Mouse (Mus musculus): ENCODE results near the gene Nedd8. TPM values are rescaled to one million over a fixed set of nuclear protein-coding genes. Genes with fewer than 3 reads are reported as not detected.

Gene Nedd8
- 351 and 383 TPM in 2 replicates for polyA plus RNA-seq (2012; rRNA removed)

GRCm38 (mm10) chr14:55671833-55672740 is at the start of gene Nedd8, which contains the start of gene Gmpr2:
Gene Nedd8, minus strand, starts transcription at chr14:55672124.
Gene Gmpr2, plus strand, starts transcription at chr14:55671941.
- peak; percentile 96 for DNase-seq (ENCODE audit: extremely low spot score in 1 of 2, low spot score in 1 of 2)

DNA sequence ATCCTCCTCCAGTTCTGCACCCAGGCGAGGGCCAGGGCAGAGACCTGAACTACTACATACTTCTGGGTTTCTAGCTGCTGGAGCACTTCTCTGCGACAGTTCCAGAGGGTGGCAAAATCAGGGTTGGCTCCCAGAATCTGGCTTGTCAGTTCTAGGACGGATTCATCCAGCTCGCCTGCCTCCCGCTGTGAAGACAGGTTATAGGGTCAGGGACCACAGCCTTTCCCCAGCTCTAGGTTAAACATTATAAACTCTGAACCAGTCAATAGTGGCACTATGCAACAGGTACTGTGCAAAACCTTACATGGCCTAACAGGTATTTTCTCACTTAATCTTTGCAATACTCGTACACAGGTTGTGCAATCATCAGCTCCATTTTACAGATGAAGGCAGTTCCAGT is 49.2 kb upstream of the Nedd8 start:
- no peak for DNase-seq (ENCODE audit: extremely low spot score in 1 of 2, low spot score in 1 of 2)

DNA sequence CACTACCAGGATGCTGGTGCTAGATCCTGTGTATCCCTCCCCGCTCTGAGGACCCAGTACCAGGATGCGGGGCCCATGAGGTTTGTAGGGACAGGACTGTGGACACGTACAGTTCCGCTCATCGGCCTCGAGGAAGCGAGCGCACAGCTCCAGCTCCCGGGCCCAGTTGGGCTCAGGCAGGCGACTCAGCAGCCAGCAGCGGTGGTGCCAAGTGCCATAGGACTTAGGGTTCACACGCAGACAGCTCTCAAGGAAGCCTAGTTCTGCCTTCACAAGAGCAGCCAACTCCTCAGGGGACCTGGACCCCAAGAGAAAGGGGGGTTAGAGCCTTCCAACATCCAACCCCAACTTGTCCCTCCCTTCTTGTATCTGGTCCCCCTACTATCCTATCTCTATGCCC is 48.7 kb upstream of the Nedd8 start:
- no peak for DNase-seq (ENCODE audit: extremely low spot score in 1 of 2, low spot score in 1 of 2)

DNA sequence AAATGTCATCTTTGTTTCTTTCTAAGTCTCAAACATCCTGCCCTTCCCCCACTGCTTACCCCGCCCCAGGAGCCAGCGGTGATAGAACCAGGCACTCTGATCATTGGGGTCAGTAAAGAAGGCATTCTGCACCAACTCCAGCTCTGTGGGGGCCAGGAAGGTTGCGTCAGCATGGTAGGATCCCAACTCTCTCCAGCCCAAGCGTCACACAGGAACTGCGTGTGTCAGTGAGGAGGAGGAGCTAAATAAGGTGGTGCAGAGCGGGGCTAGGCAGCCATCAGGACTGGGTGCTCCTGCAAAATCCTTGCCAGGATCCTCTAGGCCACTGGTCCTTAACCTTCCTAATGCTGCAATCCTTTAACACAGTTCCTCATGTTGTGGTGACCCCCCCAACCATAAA is 47.8 kb upstream of the Nedd8 start:
- DNase-seq (ENCODE audit: extremely low spot score in 1 of 2, low spot score in 1 of 2) = no peak

- DNase-seq (ENCODE audit: extremely low spot score in 1 of 2, low spot score in 1 of 2) = no peak
These were observed 45.0 kb upstream of the Nedd8 start for GRCm38 (mm10) chr14:55716884-55717283.

DNA sequence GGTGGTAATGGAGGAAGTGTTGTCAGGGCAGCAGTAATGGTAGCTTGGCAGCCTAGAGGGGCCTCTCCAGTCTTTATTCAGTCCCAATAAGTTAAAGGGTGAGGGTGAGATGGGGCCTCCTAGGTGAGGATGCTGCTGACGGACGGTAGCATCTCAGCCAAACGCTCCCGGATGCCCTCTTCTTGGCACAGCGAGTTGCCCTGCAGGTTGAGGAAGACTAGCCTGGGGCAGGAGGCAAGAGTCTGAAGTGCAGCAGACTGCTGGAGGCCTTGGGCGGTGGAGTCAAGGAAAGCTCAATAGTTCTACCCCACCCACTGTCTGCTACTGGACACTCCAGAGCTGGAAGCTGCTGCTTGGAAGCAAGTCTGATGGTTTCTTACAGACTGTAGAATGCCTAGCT is 44.3 kb upstream of the Nedd8 start:
- DNase-seq (ENCODE audit: extremely low spot score in 1 of 2, low spot score in 1 of 2) = no peak

DNA sequence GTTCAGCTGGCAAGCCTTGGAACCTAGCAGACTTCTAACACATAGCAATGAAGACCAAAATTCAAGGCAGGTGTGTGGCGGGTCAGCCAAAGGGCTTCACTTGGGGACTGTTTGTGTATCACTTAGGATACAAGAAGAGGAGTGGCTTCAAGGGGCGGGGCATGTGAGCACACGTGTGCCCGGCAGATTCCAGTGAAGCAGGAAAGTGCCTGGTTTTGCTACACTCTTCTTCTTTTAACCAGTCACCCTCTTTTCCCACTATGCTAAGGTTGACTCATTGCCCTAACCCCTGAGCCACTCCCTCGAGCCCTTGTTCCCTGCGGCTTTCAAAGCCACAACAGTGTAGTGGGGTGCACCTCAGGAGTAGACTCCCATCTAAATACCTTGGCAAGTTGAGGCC is 43.0 kb upstream of the Nedd8 start:
- DNase-seq (ENCODE audit: extremely low spot score in 1 of 2, low spot score in 1 of 2) = no peak

DNA sequence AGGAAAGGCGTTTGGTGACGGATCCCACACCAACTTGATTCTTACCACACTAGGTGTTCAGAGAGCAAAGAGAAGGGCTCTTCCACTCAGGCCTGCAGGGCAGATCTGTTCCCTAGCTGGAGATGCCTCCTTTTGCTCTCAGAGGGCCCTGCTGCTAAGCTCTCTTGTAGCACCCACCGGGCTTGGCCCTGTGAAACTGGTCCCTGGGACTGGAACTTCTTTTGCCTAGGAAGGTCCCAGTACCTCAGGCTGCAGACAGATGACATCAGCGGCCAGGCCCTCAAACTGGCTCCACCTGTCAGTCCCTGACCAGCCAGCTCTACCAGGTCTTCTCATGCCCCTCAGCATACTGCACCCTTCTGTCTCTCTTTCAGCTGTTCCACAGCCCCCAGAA is 41.8 kb upstream of the Nedd8 start, which contains the start of gene Tgm1:
TSS of gene Tgm1 (minus strand) at position 198 of the 394 bp plus-strand sequence.
- no peak for DNase-seq (ENCODE audit: extremely low spot score in 1 of 2, low spot score in 1 of 2)

GRCm38 (mm10) chr14:55713007-55713728 is 41.2 kb upstream of the Nedd8 start:
- DNase-seq (ENCODE audit: extremely low spot score in 1 of 2, low spot score in 1 of 2) = no peak

- DNase-seq (ENCODE audit: extremely low spot score in 1 of 2, low spot score in 1 of 2) = no peak
These were observed 39.9 kb upstream of the Nedd8 start for GRCm38 (mm10) chr14:55711786-55712185.

- DNase-seq (ENCODE audit: extremely low spot score in 1 of 2, low spot score in 1 of 2) = no peak
These were observed 37.6 kb upstream of the Nedd8 start for GRCm38 (mm10) chr14:55709509-55709908.

- no peak for DNase-seq (ENCODE audit: extremely low spot score in 1 of 2, low spot score in 1 of 2)
These were observed 35.5 kb upstream of the Nedd8 start for GRCm38 (mm10) chr14:55707397-55707796.

GRCm38 (mm10) chr14:55706051-55706600 is 34.2 kb upstream of the Nedd8 start:
- no peak for DNase-seq (ENCODE audit: extremely low spot score in 1 of 2, low spot score in 1 of 2)

DNA sequence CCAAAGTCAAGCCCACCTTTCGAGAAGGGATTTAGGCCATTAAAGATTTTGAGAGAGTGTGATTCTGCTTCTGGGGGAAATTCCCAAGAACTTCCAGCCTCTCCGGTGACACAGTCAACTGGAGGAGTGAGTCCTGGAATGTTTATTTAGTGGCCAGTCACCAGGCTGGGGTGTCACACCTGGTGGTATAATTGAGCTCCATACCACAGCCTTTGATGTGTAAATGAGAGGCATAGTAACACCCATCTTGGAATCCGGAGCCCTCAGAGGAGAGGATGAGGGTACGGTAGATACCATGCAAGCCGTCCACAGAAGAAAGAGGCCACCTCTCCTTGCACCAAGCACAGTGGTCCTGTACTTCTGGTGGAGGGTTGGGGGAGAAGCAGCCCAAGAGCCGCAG is 30.8 kb upstream of the Nedd8 start:
- DNase-seq (ENCODE audit: extremely low spot score in 1 of 2, low spot score in 1 of 2) = no peak

GRCm38 (mm10) chr14:55701131-55701530 is 29.2 kb upstream of the Nedd8 start:
- no peak for DNase-seq (ENCODE audit: extremely low spot score in 1 of 2, low spot score in 1 of 2)

- no peak for DNase-seq (ENCODE audit: extremely low spot score in 1 of 2, low spot score in 1 of 2)
These were observed 25.3 kb upstream of the Nedd8 start for GRCm38 (mm10) chr14:55697226-55697625.

DNA sequence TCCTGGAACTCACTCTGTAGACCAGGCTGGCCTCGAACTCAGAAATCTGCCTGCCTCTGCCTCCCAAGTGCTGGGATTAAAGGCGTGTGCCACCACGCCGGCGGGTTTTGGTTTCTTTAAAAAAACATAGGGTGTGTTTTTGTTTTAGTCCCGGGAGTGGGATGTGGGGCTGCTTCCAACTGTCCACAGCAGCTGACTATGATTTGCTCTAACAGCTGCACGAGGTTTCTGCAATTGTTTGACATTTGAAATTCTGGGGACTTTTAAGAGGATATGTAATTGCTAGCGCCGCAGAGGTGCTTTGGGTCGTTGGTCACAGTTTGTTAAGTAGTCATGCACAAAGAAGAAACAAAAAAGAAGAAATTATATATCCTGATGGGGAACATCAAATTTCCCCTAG is 17.5 kb upstream of the Nedd8 start:
- no peak for DNase-seq (ENCODE audit: extremely low spot score in 1 of 2, low spot score in 1 of 2)

DNA sequence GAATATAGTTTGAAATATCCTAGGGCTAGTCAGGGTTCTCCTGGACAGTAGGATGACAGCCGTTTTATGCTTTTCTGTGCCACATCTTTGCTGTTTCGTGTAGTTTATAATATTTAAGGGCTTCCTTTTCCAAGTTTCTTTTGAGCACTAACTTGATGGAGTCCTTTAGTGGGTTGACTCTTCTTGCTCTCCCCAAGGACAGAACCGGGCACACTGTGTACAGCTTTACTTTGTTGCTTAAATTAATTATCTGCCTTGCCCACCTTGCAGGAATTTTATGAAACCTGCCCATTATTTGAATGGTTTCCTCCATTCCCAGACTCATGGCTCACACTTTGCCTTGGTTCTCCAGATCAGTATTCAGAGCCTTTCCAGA is 10.2 kb upstream of the Nedd8 start:
- DNase-seq (ENCODE audit: extremely low spot score in 1 of 2, low spot score in 1 of 2) = no peak

GRCm38 (mm10) chr14:55681160-55682117 is 9.5 kb upstream of the Nedd8 start, which contains the start of gene Tinf2:
Gene Tinf2, minus strand, starts transcription at chr14:55681820.
- peak; percentile 94 to 98 for DNase-seq (ENCODE audit: extremely low spot score in 1 of 2, low spot score in 1 of 2)

DNA sequence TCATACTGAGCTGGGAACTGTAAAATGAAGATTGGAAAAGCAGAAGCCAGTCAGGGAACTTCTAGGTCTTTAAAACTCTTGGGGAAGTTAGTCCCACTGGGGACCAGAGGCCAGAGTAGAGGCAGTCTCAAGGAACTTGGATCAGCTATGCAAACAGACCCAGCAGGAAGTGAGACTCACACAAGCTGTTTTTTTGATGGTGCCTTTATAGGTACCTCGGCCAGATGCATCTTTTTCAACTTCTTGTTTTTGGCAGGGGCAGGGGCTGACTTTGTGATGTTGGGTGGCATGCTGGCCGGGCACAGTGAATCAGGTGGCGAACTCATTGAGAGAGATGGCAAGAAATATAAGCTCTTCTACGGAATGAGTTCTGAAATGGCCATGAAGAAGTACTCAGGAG is 5.7 kb upstream of the Nedd8 start:
- DNase-seq (ENCODE audit: extremely low spot score in 1 of 2, low spot score in 1 of 2) = no peak
